Mouse (Mus musculus): ENCODE measurements around the gene Dlg4.

- TF ChIP-seq E2F4 (IDR thresholded peaks at IDR 0.05; ENCODE audit: borderline replicate concordance, low read depth, low read length) (no peak), RAD21 (IDR thresholded peaks at IDR 0.05; ENCODE audit: low read depth, low read length) (no peak), CTCF (IDR thresholded peaks at IDR 0.05 in 2 of 3, conservative IDR thresholded peaks at IDR 0.05 in 1 of 3; ENCODE audit: control insufficient read depth in 1 of 3, insufficient read depth in 1 of 3, low read depth in 2 of 3, low read length in 3 of 3, poor library complexity in 1 of 3, severe bottlenecking in 1 of 3) (no peak), POLR2A (IDR thresholded peaks at IDR 0.05; ENCODE audit: control insufficient read depth in 1 of 2, insufficient read depth in 1 of 2, low read depth in 1 of 2, low read length in 2 of 2, poor library complexity in 1 of 2) (no peak), CHD2 (IDR thresholded peaks at IDR 0.05; ENCODE audit: low read length) (no peak)
These were observed 3.3 kb upstream of the Dlg4 start for GRCm38 (mm10) chr11:70013408-70013807.

Data from MEL (cell line).